Mouse (Mus musculus): ENCODE measurements around the gene Rasa2. TPM values are rescaled to one million over a fixed set of nuclear protein-coding genes. Genes with fewer than 3 reads are reported as not detected.
"Not testable (repeated sequence)": the region's sequence is repeated elsewhere in the genome, so short reads cannot be mapped to it uniquely, and the experiment has no call there.

Gene Rasa2
- polyA plus RNA-seq, 1 experiment from 2014 or later: 18.9 TPM

GRCm38 (mm10) chr9:96649362-96649761 lies 17.9 kb upstream of the Rasa2 start:
- Histone ChIP-seq H3K27ac (ENCODE audit: low read depth, low read length) (no peak overlapping the region), H3K4me1 (ENCODE audit: control insufficient read depth, insufficient read depth, low read length) (no peaks in the 10 kb centered on the region), H3K36me3 (ENCODE audit: control insufficient read depth, insufficient read depth, low read length) (no peaks in the 10 kb centered on the region), H3K4me2 (replicated peaks; ENCODE audit: low read depth, low read length) (no peak overlapping the region), H3K9me3 (ENCODE audit: control insufficient read depth, low read length) (no peaks in the 10 kb centered on the region), H3K27me3 (ENCODE audit: control insufficient read depth, insufficient read depth, low read length) (no peaks in the 10 kb centered on the region), H3K4me3 (ENCODE audit: low read length) (no peak overlapping the region), H3K9ac (ENCODE audit: low read depth, low read length) (no peak overlapping the region)
- WGBS: 90% methylated on average over 4 of the region's 4 CpGs
- no peak for ATAC-seq (ENCODE audit: low FRiP score, low TSS enrichment)

GRCm38 (mm10) chr9:96646668-96647295 lies 15.4 kb upstream of the Rasa2 start:
- no peak for ATAC-seq (ENCODE audit: low FRiP score, low TSS enrichment)

GRCm38 (mm10) chr9:96644840-96645239 lies 13.4 kb upstream of the Rasa2 start:
- H3K27me3 ChIP-seq (ENCODE audit: control insufficient read depth, insufficient read depth, low read length): no peaks in the 10 kb centered on the region
- H3K4me1 ChIP-seq (ENCODE audit: control insufficient read depth, insufficient read depth, low read length): no peaks in the 10 kb centered on the region
- H3K9me3 ChIP-seq (ENCODE audit: control insufficient read depth, low read length): no peaks in the 10 kb centered on the region
- ATAC-seq (ENCODE audit: low FRiP score, low TSS enrichment): no peak
- H3K27ac ChIP-seq (ENCODE audit: low read depth, low read length): no peak overlapping the region
- WGBS: 92% methylated on average over 2 of the region's 2 CpGs
- no peak overlapping the region for H3K4me3 ChIP-seq (ENCODE audit: low read length)
- H3K4me2 ChIP-seq (replicated peaks; ENCODE audit: low read depth, low read length): no peak overlapping the region
- no peak overlapping the region for H3K9ac ChIP-seq (ENCODE audit: low read depth, low read length)
- no peaks in the 10 kb centered on the region for H3K36me3 ChIP-seq (ENCODE audit: control insufficient read depth, insufficient read depth, low read length)

More at GRCm38 (mm10) chr9:96646668-96647295, 15.4 kb upstream of the Rasa2 start:
- H3K4me2 ChIP-seq (replicated peaks; ENCODE audit: low read depth, low read length): no peak overlapping the region
- no peak overlapping the region for H3K27ac ChIP-seq (ENCODE audit: low read depth, low read length)
- H3K4me1 ChIP-seq (ENCODE audit: control insufficient read depth, insufficient read depth, low read length): no peaks in the 10 kb centered on the region
- H3K27me3 ChIP-seq (ENCODE audit: control insufficient read depth, insufficient read depth, low read length): no peaks in the 10 kb centered on the region
- no peak overlapping the region for H3K9ac ChIP-seq (ENCODE audit: low read depth, low read length)
- WGBS: 50% methylated on average over 2 of the region's 2 CpGs
- H3K4me3 ChIP-seq (ENCODE audit: low read length): no peak overlapping the region
- no peaks in the 10 kb centered on the region for H3K36me3 ChIP-seq (ENCODE audit: control insufficient read depth, insufficient read depth, low read length)
- no peaks in the 10 kb centered on the region for H3K9me3 ChIP-seq (ENCODE audit: control insufficient read depth, low read length)

GRCm38 (mm10) chr9:96644002-96644401 lies 12.6 kb upstream of the Rasa2 start:
- WGBS: 92% methylated on average over 3 of the region's 3 CpGs

GRCm38 (mm10) chr9:96639451-96639850 lies 8.0 kb upstream of the Rasa2 start:
- no peak for ATAC-seq (ENCODE audit: low FRiP score, low TSS enrichment)
- no peak overlapping the region for H3K4me2 ChIP-seq (replicated peaks; ENCODE audit: low read depth, low read length)
- no peaks in the 10 kb centered on the region for H3K36me3 ChIP-seq (ENCODE audit: control insufficient read depth, insufficient read depth, low read length)
- no peak overlapping the region for H3K9ac ChIP-seq (ENCODE audit: low read depth, low read length)
- H3K4me1 ChIP-seq (ENCODE audit: control insufficient read depth, insufficient read depth, low read length): no peaks in the 10 kb centered on the region
- H3K27me3 ChIP-seq (ENCODE audit: control insufficient read depth, insufficient read depth, low read length): no peaks in the 10 kb centered on the region
- H3K4me3 ChIP-seq (ENCODE audit: low read length): no peak overlapping the region
- H3K9me3 ChIP-seq (ENCODE audit: control insufficient read depth, low read length): no peaks in the 10 kb centered on the region
- WGBS: 73% methylated on average over 7 of the region's 7 CpGs
- no peak overlapping the region for H3K27ac ChIP-seq (ENCODE audit: low read depth, low read length)

More at GRCm38 (mm10) chr9:96644002-96644401, 12.6 kb upstream of the Rasa2 start:
- H3K4me3 ChIP-seq (ENCODE audit: low read length); H3K9ac ChIP-seq (ENCODE audit: low read depth, low read length); H3K27ac ChIP-seq (ENCODE audit: low read depth, low read length); H3K27me3 ChIP-seq (ENCODE audit: control insufficient read depth, insufficient read depth, low read length); H3K36me3 ChIP-seq (ENCODE audit: control insufficient read depth, insufficient read depth, low read length); H3K9me3 ChIP-seq (ENCODE audit: control insufficient read depth, low read length); H3K4me1 ChIP-seq (ENCODE audit: control insufficient read depth, insufficient read depth, low read length); H3K4me2 ChIP-seq (replicated peaks; ENCODE audit: low read depth, low read length); ATAC-seq (ENCODE audit: low FRiP score, low TSS enrichment): not testable (repeated sequence)

GRCm38 (mm10) chr9:96638508-96638907 lies 7.1 kb upstream of the Rasa2 start:
- no peak for ATAC-seq (ENCODE audit: low FRiP score, low TSS enrichment)
- 55% methylated on average over 7 of the region's 7 CpGs for WGBS
- H3K4me2 ChIP-seq (replicated peaks; ENCODE audit: low read depth, low read length): no peak overlapping the region
- H3K36me3 ChIP-seq (ENCODE audit: control insufficient read depth, insufficient read depth, low read length): no peaks in the 10 kb centered on the region
- no peak overlapping the region for H3K9ac ChIP-seq (ENCODE audit: low read depth, low read length)
- no peak overlapping the region for H3K27ac ChIP-seq (ENCODE audit: low read depth, low read length)
- H3K27me3 ChIP-seq (ENCODE audit: control insufficient read depth, insufficient read depth, low read length): no peaks in the 10 kb centered on the region
- no peaks in the 10 kb centered on the region for H3K4me1 ChIP-seq (ENCODE audit: control insufficient read depth, insufficient read depth, low read length)
- no peaks in the 10 kb centered on the region for H3K9me3 ChIP-seq (ENCODE audit: control insufficient read depth, low read length)
- no peak overlapping the region for H3K4me3 ChIP-seq (ENCODE audit: low read length)

GRCm38 (mm10) chr9:96637157-96637548 lies 5.7 kb upstream of the Rasa2 start:
- Histone ChIP-seq H3K36me3 (ENCODE audit: control insufficient read depth, insufficient read depth, low read length) (no peaks in the 10 kb centered on the region), H3K9ac (ENCODE audit: low read depth, low read length) (no peak overlapping the region), H3K4me1 (ENCODE audit: control insufficient read depth, insufficient read depth, low read length) (peaks cover 2% of the 10 kb centered on the region; the same call in 1 of the 2 replicates), H3K4me3 (ENCODE audit: low read length) (no peak overlapping the region), H3K9me3 (ENCODE audit: control insufficient read depth, low read length) (no peaks in the 10 kb centered on the region), H3K27me3 (ENCODE audit: control insufficient read depth, insufficient read depth, low read length) (no peaks in the 10 kb centered on the region), H3K4me2 (replicated peaks; ENCODE audit: low read depth, low read length) (no peak overlapping the region), H3K27ac (ENCODE audit: low read depth, low read length) (no peak overlapping the region)
- WGBS: 81% methylated on average over 7 of the region's 7 CpGs
- ATAC-seq (ENCODE audit: low FRiP score, low TSS enrichment): no peak

- H3K9me3 ChIP-seq (ENCODE audit: control insufficient read depth, low read length): no peaks in the 10 kb centered on the region
- H3K27me3 ChIP-seq (ENCODE audit: control insufficient read depth, insufficient read depth, low read length): no peaks in the 10 kb centered on the region
- H3K9ac ChIP-seq (ENCODE audit: low read depth, low read length): no peak overlapping the region
- no peak overlapping the region for H3K4me3 ChIP-seq (ENCODE audit: low read length)
- no peak overlapping the region for H3K27ac ChIP-seq (ENCODE audit: low read depth, low read length)
- no peak overlapping the region for H3K4me2 ChIP-seq (replicated peaks; ENCODE audit: low read depth, low read length)
- 57% methylated on average over 9 of the region's 9 CpGs for WGBS
- H3K4me1 ChIP-seq (ENCODE audit: control insufficient read depth, insufficient read depth, low read length): peaks cover 7% of the 10 kb centered on the region; the same call in 1 of the 2 replicates
- ATAC-seq (ENCODE audit: low FRiP score, low TSS enrichment): no peak
- H3K36me3 ChIP-seq (ENCODE audit: control insufficient read depth, insufficient read depth, low read length): no peaks in the 10 kb centered on the region
Observed at GRCm38 (mm10) chr9:96636423-96637156, 5.2 kb upstream of the Rasa2 start.

GRCm38 (mm10) chr9:96635899-96636298 lies 4.5 kb upstream of the Rasa2 start:
- H3K4me1 ChIP-seq (ENCODE audit: control insufficient read depth, insufficient read depth, low read length): peaks cover 7% of the 10 kb centered on the region; the same call in 1 of the 2 replicates
- no peak for ATAC-seq (ENCODE audit: low FRiP score, low TSS enrichment)
- 68% methylated on average over 3 of the region's 3 CpGs for WGBS
- H3K9ac ChIP-seq (ENCODE audit: low read depth, low read length): no peak overlapping the region
- no peaks in the 10 kb centered on the region for H3K27me3 ChIP-seq (ENCODE audit: control insufficient read depth, insufficient read depth, low read length)
- no peak overlapping the region for H3K4me2 ChIP-seq (replicated peaks; ENCODE audit: low read depth, low read length)
- H3K27ac ChIP-seq (ENCODE audit: low read depth, low read length): no peak overlapping the region
- H3K4me3 ChIP-seq (ENCODE audit: low read length): no peak overlapping the region
- H3K36me3 ChIP-seq (ENCODE audit: control insufficient read depth, insufficient read depth, low read length): no peaks in the 10 kb centered on the region
- no peaks in the 10 kb centered on the region for H3K9me3 ChIP-seq (ENCODE audit: control insufficient read depth, low read length)
